Mouse (Mus musculus): ENCODE results near the gene Cda. TPM values are rescaled to one million over a fixed set of nuclear protein-coding genes. Genes with fewer than 3 reads are reported as not detected.

Cda gene
- polyA plus RNA-seq, 1 experiment from 2014 or later: 6.5 TPM

DNA sequence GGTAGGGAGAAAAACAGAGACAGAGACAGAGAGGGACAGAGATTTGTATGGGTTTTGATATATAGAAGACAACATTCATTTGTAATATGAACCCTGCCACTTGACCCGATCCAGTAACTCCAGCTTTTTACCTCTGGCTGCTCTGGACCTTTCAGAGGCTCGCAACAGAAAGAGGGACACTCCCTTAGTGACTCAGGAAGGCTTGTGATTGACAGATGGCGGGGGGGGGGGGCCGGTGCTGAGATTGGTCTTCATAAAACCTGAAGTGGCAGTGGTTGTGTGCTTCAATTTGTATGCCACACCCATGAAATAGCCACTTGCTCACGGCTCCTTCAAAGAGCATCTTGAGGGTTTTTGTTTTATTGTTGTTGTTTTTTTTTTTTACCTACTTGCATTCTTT lies 4.3 kb downstream of the Cda start:
- H3K4me1 ChIP-seq (replicated peaks): peaks cover 24% of the 10 kb centered on the region
- H3K27me3 ChIP-seq: peaks cover 14% of the 10 kb centered on the region; the same call in 1 of the 2 replicates
- no peak overlapping the region for H3K4me3 ChIP-seq
- H3K9me3 ChIP-seq: no peaks in the 10 kb centered on the region
- H3K27ac ChIP-seq (replicated peaks): no peak overlapping the region
- 70% methylated on average over 5 of the region's 5 CpGs for WGBS
- no peak overlapping the region for H3K4me2 ChIP-seq
- H3K36me3 ChIP-seq: no peaks in the 10 kb centered on the region
- H3K9ac ChIP-seq: no peak overlapping the region
- no peak for ATAC-seq (ENCODE audit: low FRiP score, low read depth)

DNA sequence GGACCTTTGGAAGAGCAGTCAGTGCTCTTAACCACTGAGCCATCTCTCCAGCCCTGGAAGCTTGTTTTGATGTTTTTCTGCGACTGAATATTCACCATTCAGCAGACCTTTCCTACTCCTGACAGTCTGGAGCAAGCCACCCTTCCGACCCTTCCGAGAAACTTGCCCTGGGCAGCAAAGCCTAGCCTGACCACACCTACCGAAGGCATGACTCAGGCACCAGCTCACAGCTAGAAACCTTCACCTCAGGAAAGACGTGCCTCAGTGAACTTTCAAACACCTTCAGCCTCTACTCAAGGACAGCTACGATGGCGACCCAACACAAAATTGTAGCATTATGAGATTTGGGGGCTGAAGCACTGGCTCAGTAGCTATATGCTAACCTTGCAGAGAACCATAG lies 4.9 kb downstream of the Cda start:
- H3K4me3 ChIP-seq: no peak overlapping the region
- WGBS: 91% methylated on average over 7 of the region's 7 CpGs
- ATAC-seq (ENCODE audit: low FRiP score, low read depth): no peak

GRCm38 (mm10) chr4:138361370-138361821 lies 6.4 kb downstream of the Cda start:
- peak overlapping the region; percentile 32 for H3K4me2 ChIP-seq
- 2% methylated on average over 11 of the region's 11 CpGs for WGBS
- H3K4me1 ChIP-seq (replicated peaks): peaks cover 13% of the 10 kb centered on the region; the same call in 1 of the 2 replicates
- H3K9ac ChIP-seq: no peak overlapping the region; the same call in 1 of the 2 replicates
- 0 out of 2 replicates have a peak, but pooled peaks cover 2% of the 10 kb centered on the region for H3K27me3 ChIP-seq
- H3K27ac ChIP-seq (replicated peaks): peak overlapping the region; percentile 63
- H3K36me3 ChIP-seq: no peaks in the 10 kb centered on the region
- peak; percentile 27; the same call in 1 of the 2 replicates for ATAC-seq (ENCODE audit: low FRiP score, low read depth)
- no peak overlapping the region for H3K4me3 ChIP-seq
- H3K9me3 ChIP-seq: no peaks in the 10 kb centered on the region

More for the DNA sequence above, 4.9 kb downstream of the Cda start:
- no peaks in the 10 kb centered on the region for H3K9me3 ChIP-seq
- H3K36me3 ChIP-seq: no peaks in the 10 kb centered on the region
- no peak overlapping the region for H3K4me2 ChIP-seq
- no peak overlapping the region for H3K27ac ChIP-seq (replicated peaks)
- H3K4me1 ChIP-seq (replicated peaks): peaks cover 18% of the 10 kb centered on the region
- no peak overlapping the region for H3K9ac ChIP-seq
- 0 out of 2 replicates have a peak, but pooled peaks cover 11% of the 10 kb centered on the region for H3K27me3 ChIP-seq

GRCm38 (mm10) chr4:138358176-138358575 lies 9.6 kb downstream of the Cda start:
- no peak overlapping the region for H3K4me3 ChIP-seq
- no peaks in the 10 kb centered on the region for H3K27me3 ChIP-seq
- H3K9me3 ChIP-seq: no peaks in the 10 kb centered on the region
- H3K36me3 ChIP-seq: no peaks in the 10 kb centered on the region
- H3K9ac ChIP-seq: no peak overlapping the region
- ATAC-seq (ENCODE audit: low FRiP score, low read depth): no peak
- H3K4me2 ChIP-seq: no peak overlapping the region
- peaks cover 13% of the 10 kb centered on the region; the same call in 1 of the 2 replicates for H3K4me1 ChIP-seq (replicated peaks)
- 73% methylated on average over 3 of the region's 3 CpGs for WGBS
- no peak overlapping the region for H3K27ac ChIP-seq (replicated peaks)

- Histone ChIP-seq H3K36me3 (no peaks in the 10 kb centered on the region), H3K27me3 (no peaks in the 10 kb centered on the region), H3K4me2 (no peak overlapping the region), H3K4me1 (replicated peaks) (peaks cover 8% of the 10 kb centered on the region; the same call in 1 of the 2 replicates), H3K9ac (no peak overlapping the region), H3K9me3 (no peaks in the 10 kb centered on the region), H3K27ac (replicated peaks) (no peak overlapping the region), H3K4me3 (no peak overlapping the region)
- no peak for ATAC-seq (ENCODE audit: low FRiP score, low read depth)
- 91% methylated on average over 12 of the region's 12 CpGs for WGBS
These were observed 11.2 kb downstream of the Cda start for GRCm38 (mm10) chr4:138356551-138356950.

GRCm38 (mm10) chr4:138356141-138356540 lies 11.7 kb downstream of the Cda start:
- WGBS: 91% methylated on average over 8 of the region's 8 CpGs
- Histone ChIP-seq H3K27ac (replicated peaks) (no peak overlapping the region), H3K4me3 (no peak overlapping the region), H3K4me1 (replicated peaks) (peaks cover 4% of the 10 kb centered on the region; the same call in 1 of the 2 replicates), H3K9me3 (no peaks in the 10 kb centered on the region), H3K27me3 (no peaks in the 10 kb centered on the region), H3K9ac (no peak overlapping the region), H3K36me3 (no peaks in the 10 kb centered on the region), H3K4me2 (no peak overlapping the region)
- no peak for ATAC-seq (ENCODE audit: low FRiP score, low read depth)

DNA sequence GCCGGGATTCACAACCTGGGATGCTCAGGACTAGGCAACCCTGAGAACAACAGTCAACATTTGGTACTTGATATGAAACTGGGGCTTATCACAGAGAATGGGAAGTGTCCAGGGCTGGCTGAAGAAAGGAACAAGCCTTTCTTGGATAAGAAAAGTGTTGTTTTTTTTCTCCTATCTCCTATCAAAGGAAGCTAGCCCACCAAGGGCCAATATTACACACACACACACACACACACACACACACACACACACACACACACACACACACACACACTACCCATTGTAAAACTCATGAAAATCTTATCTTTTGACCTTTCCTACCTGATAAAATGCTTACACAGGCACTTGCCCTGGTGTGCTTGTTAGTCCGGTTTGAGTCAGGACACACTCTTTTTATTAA lies 12.3 kb downstream of the Cda start:
- H3K27ac ChIP-seq (replicated peaks): no peak overlapping the region
- ATAC-seq (ENCODE audit: low FRiP score, low read depth): no peak
- WGBS: 88% methylated on average over 2 of the region's 2 CpGs

DNA sequence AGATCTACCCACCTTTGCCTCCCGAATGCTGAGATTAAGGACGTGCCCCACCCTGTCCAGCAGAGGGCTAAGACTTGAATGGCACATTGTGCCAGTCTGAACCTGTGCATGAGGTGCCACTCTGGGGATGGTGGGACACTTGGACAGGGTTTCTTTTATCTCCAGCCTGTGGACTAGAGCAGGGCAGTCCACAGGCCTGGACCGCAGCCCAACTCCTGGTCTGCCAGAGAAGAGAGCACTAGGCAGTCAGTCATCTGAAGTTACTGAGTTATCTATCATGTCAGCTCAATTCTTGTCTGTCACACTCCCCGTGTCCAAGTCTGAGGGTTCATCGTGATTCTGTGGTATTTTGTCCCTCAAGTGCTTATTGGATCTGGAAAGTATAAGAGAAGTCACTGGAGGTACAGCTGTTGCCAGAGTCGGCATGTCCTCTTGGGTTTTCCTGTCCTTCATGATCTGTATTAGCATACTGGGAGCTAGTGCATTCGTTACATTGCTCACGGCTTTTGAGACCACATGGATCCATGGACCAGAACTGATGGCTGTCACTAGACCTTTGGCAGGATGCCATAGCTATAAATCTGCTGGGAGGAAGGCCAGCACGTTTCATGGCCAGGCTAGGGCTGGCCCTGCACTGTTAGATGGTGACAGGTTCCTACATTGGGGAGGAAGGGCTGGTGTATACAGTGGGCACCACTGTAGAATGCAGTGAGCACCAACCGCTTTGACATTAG lies 14.2 kb downstream of the Cda start:
- WGBS: 65% methylated on average over 10 of the region's 10 CpGs
- no peak for ATAC-seq (ENCODE audit: low FRiP score, low read depth)
- H3K36me3 ChIP-seq: no peaks in the 10 kb centered on the region
- no peaks in the 10 kb centered on the region for H3K9me3 ChIP-seq
- no peak overlapping the region for H3K9ac ChIP-seq
- no peaks in the 10 kb centered on the region for H3K4me1 ChIP-seq (replicated peaks)
- H3K4me2 ChIP-seq: no peak overlapping the region
- no peak overlapping the region for H3K4me3 ChIP-seq
- H3K27me3 ChIP-seq: no peaks in the 10 kb centered on the region
- no peak overlapping the region for H3K27ac ChIP-seq (replicated peaks)

More for the DNA sequence above, 12.3 kb downstream of the Cda start:
- Histone ChIP-seq H3K4me3 (no peak overlapping the region), H3K9ac (no peak overlapping the region), H3K27me3 (no peaks in the 10 kb centered on the region), H3K4me1 (replicated peaks) (no peaks in the 10 kb centered on the region), H3K9me3 (no peaks in the 10 kb centered on the region), H3K36me3 (no peaks in the 10 kb centered on the region), H3K4me2 (no peak overlapping the region)

- H3K4me1 ChIP-seq (replicated peaks): no peaks in the 10 kb centered on the region
- H3K4me2 ChIP-seq: no peak overlapping the region
- no peak overlapping the region for H3K9ac ChIP-seq
- 84% methylated on average over 6 of the region's 6 CpGs for whole genome bisulfite sequencing
- H3K27ac ChIP-seq (replicated peaks): no peak overlapping the region
- H3K9me3 ChIP-seq: no peaks in the 10 kb centered on the region
- no peak for ATAC-seq (ENCODE audit: low FRiP score, low read depth)
- H3K36me3 ChIP-seq: no peaks in the 10 kb centered on the region
- no peak overlapping the region for H3K4me3 ChIP-seq
- H3K27me3 ChIP-seq: no peaks in the 10 kb centered on the region
These were observed 15.1 kb downstream of the Cda start for GRCm38 (mm10) chr4:138352692-138353091.

DNA sequence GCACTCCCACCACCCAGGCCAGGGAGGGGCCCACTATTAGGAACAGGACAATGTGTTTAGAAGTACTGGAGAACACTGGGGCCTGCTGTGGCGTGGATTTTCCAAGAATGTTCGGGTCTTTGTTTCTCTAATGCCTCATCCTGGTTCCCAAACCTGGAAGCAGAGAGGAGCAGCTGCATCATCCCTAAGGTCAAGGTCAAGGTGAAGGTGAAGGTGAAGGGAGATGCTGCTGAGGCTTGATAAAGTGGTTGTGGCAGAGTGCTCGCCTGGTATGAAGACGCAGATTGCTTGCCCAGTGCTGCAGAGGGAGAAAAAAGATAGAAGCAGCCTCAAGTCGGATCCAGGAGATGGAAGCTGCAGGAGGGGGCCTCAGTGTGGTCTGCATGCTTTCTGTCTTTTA lies 16.0 kb downstream of the Cda start:
- no peak overlapping the region for H3K4me2 ChIP-seq
- H3K9me3 ChIP-seq: no peaks in the 10 kb centered on the region
- H3K4me1 ChIP-seq (replicated peaks): no peaks in the 10 kb centered on the region
- no peaks in the 10 kb centered on the region for H3K27me3 ChIP-seq
- H3K36me3 ChIP-seq: no peaks in the 10 kb centered on the region
- 86% methylated on average over 5 of the region's 5 CpGs for WGBS
- no peak for ATAC-seq (ENCODE audit: low FRiP score, low read depth)
- H3K9ac ChIP-seq: no peak overlapping the region
- no peak overlapping the region for H3K27ac ChIP-seq (replicated peaks)
- no peak overlapping the region for H3K4me3 ChIP-seq

- Histone ChIP-seq H3K4me1 (replicated peaks) (no peaks in the 10 kb centered on the region), H3K36me3 (no peaks in the 10 kb centered on the region), H3K9ac (no peak overlapping the region), H3K9me3 (no peaks in the 10 kb centered on the region), H3K27me3 (no peaks in the 10 kb centered on the region), H3K4me3 (no peak overlapping the region), H3K4me2 (no peak overlapping the region), H3K27ac (replicated peaks) (no peak overlapping the region)
- 82% methylated on average over 7 of the region's 7 CpGs for WGBS
- no peak for ATAC-seq (ENCODE audit: low FRiP score, low read depth)
These were observed 19.1 kb downstream of the Cda start for GRCm38 (mm10) chr4:138348716-138349115.

GRCm38 (mm10) chr4:138347280-138347679 lies 20.5 kb downstream of the Cda start:
- no peak overlapping the region for H3K27ac ChIP-seq (replicated peaks)
- H3K27me3 ChIP-seq: no peaks in the 10 kb centered on the region
- no peak overlapping the region for H3K9ac ChIP-seq
- H3K4me3 ChIP-seq: no peak overlapping the region
- H3K36me3 ChIP-seq: no peaks in the 10 kb centered on the region
- H3K4me1 ChIP-seq (replicated peaks): peaks cover 5% of the 10 kb centered on the region; the same call in 1 of the 2 replicates
- no peak overlapping the region for H3K4me2 ChIP-seq
- H3K9me3 ChIP-seq: no peaks in the 10 kb centered on the region
- ATAC-seq (ENCODE audit: low FRiP score, low read depth): no peak
- 68% methylated on average over 1 of the region's 1 CpGs for WGBS
